Mouse (Mus musculus): ENCODE measurements at regions not wholly inside any gene's neighbourhood (a gene's known extent, or its start where the extent isn't known, plus 50 kb on each side); places are given as distances from the start of the nearest gene placed in this dataset.

- TF ChIP-seq CTCF (IDR thresholded peaks at IDR 0.05; ENCODE audit: low read depth) = no peak
- TF ChIP-seq EP300 (IDR thresholded peaks at IDR 0.05; ENCODE audit: low read depth) = no peak
Measured at GRCm38 (mm10) chr15:6237726-6238125, 61.9 kb upstream of the Dab2 start.

All from liver, postnatal 0 days (tissue).